8 mouse cellular contexts compared by ENCODE assay signal in genomic region chr9:95406571-95407561, GRCm38 (mm10). TPM values are rescaled to one million over a fixed set of nuclear protein-coding genes. Genes with fewer than 3 reads are reported as not detected.
A peak's percentile ranks its signal among the peaks of the same experiment; 100 is the strongest.
DNase-seq lines count a peak whose midpoint lies in the region; ATAC-seq and TF ChIP-seq lines count a peak whose summit lies in the region.

Gene Chst2 (minus strand): TSS chr9:95406722.

- peak; percentile 23; the same call in 1 of the 2 replicates for ATAC-seq in common myeloid progenitor, adult 5-6 weeks (replicated peaks; ENCODE audit: low read depth, poor library complexity, severe bottlenecking)

- intact Hi-C loops in left cerebral cortex, adult 2 months (cut with DNase I) = loop anchor here (5.0 to 10.0 kb wide), 3 partner anchors 85 to 332 kb away; no protein-coding TSS in a partner anchor

- peak; percentile 94 for DNase-seq in ZHBTc4 (ENCODE audit: low read depth, low spot score)
- peak; percentile 85 for DNase-seq in gastrocnemius, postnatal 10 days
- peak; percentile 18 for DNase-seq in hindlimb bud, embryonic 11.5 days (ENCODE audit: extremely low spot score, low read depth, low spot score)
- DNase-seq in left cerebral cortex, adult 2 months (ENCODE audit: extremely low spot score in 1 of 2, low spot score in 2 of 2) = peak; percentile 91 to 93
- DNase-seq in lung, postnatal 4 days = peak; percentile 88 to 95
- peak; percentile 94 to 95 for DNase-seq in right cerebral cortex, postnatal 10 days (ENCODE audit: low spot score in 2 of 2)
- peak; percentile 86 to 87 for DNase-seq in urinary bladder, postnatal 4 days (ENCODE audit: low spot score in 2 of 2)

- peak within 1 kb of the TSS; percentile 91 for H3K27ac ChIP-seq in left cerebral cortex, adult 2 months

- no peak; the same call in 1 of the 2 replicates for TF ChIP-seq CTCF in left cerebral cortex, adult 2 months (IDR thresholded peaks at IDR 0.05)

- H3K4me3 ChIP-seq in left cerebral cortex, adult 2 months = peak within 1 kb of the TSS; percentile 95

RNA-seq across cellular contexts. Expression of gene Chst2, which starts in this region (rescaled TPM):
- total RNA-seq in common myeloid progenitor, adult 5-6 weeks (2017) = 0.05 TPM in 1 of 2 replicates, not detected in the other
- total RNA-seq in gastrocnemius, postnatal 10 days (2021) = 1 to 10 TPM; 3.9 to 4.2 TPM
- total RNA-seq in left cerebral cortex, adult 2 months (2021) = 10 to 100 TPM; 66.8 to 67.4 TPM

Comparison
In these comparisons a context has a peak if more than half of its experiments do, and no peak if none do; other contexts are left out.
1. Peak in every context shown above with its lines: DNase-seq, ATAC-seq, H3K4me3 ChIP-seq and H3K27ac ChIP-seq.
2. RNA of gene Chst2 (total RNA-seq): 66.8 to 67.4 TPM in left cerebral cortex, adult 2 months; 3.9 to 4.2 TPM in gastrocnemius, postnatal 10 days and 0.05 TPM in common myeloid progenitor, adult 5-6 weeks; every median in the first group is over 10 times any median in the second.
3. Peak in ATAC-seq in common myeloid progenitor, adult 5-6 weeks; RNA of the gene not detected or under 1 TPM.
4. DNase-seq: peak in every context shown above with its lines; median percentile 94 in right cerebral cortex, postnatal 10 days; 94 in ZHBTc4; 92 in left cerebral cortex, adult 2 months; 92 in lung, postnatal 4 days; 86 in urinary bladder, postnatal 4 days; 85 in gastrocnemius, postnatal 10 days; 18 in hindlimb bud, embryonic 11.5 days.